Mouse (Mus musculus): ENCODE measurements around the gene Bbs5.

Gene Bbs5

GRCm38 (mm10) chr2:69668414-69668813 is 21.4 kb downstream of the Bbs5 start:
- intact Hi-C loops (cut with DNase I), result no loop called here

- intact Hi-C loops (cut with DNase I), result no loop called here
Measured at GRCm38 (mm10) chr2:69669853-69670252, 22.9 kb downstream of the Bbs5 start, which contains the start of gene Klhl41. TSS of gene Klhl41 (plus strand) at chr2:69670120.

- intact Hi-C loops (cut with DNase I), result no loop called here
Measured at GRCm38 (mm10) chr2:69673723-69674122, 26.8 kb downstream of the Bbs5 start.

DNA sequence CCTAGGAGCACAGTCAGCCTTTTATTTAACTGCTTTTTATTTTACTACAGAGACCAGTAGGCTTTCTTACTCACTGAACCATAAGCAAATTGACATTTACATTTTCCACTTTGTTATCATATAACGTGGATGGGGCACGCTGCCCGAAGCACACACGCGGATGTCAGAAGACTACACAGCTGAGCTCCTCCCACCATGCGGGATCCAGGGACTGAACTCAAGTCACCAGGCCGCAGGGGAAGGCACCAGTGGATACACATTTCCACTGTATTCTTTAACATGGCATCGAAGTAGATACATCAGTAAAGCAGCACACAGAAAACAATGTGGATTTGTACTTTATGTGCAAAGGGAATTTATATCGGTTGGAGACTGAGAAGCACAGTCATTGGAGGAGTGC is 28.3 kb downstream of the Bbs5 start:
- intact Hi-C loops (cut with DNase I), result loop anchor here (5.0 kb wide), 1 partner anchor 38 kb away; no protein-coding TSS in a partner anchor

- intact Hi-C loops (cut with DNase I), result loop anchor here (5.0 kb wide), 1 partner anchor 39 kb away; no protein-coding TSS in a partner anchor
Measured at GRCm38 (mm10) chr2:69676713-69677112, 29.7 kb downstream of the Bbs5 start.

DNA sequence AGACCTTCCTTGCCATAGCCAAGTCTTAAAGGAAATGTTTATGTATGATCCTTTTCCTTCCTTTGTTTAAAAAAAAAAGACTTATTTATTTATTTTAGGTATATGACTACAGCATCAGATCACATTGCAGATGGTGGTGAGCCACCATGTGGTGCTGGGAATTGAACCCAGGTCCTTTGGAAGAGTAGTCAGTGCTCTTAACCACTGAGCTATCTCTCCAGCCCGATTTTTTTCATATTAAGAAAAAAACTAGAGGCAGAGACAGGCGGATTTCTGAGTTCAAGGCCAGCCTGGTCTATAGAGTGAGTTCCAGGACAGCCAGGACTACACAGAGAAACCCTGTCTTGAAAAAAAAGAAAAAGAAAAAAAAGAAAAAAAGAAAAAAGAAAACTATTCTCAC is 30.2 kb downstream of the Bbs5 start:
- intact Hi-C loops (cut with DNase I), result loop anchor here (5.0 kb wide), 1 partner anchor 40 kb away; no protein-coding TSS in a partner anchor

DNA sequence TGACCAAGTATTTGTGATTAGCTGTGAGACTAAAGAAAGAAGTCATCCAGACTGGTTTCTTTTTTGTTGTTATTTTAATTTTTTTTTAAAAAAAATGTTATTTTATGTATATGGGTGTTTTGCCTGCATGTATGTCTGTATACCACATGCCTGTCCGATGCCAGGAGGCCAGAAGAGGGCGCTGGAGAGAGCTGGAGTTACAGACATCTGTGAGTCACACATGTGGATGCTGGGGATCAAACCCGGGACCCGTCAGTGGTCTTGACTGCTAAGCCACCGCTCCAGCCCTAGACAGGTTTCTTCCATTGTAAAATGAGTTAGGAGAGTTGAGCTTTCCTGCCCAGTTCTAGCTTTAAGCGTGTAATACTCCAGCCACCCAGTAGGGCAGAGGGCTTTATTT is 33.0 kb downstream of the Bbs5 start:
- intact Hi-C loops (cut with DNase I), result loop anchor here (5.0 kb wide), 1 partner anchor 43 kb away; no protein-coding TSS in a partner anchor

- intact Hi-C loops (cut with DNase I), result no loop called here
Measured at GRCm38 (mm10) chr2:69681931-69682330, 35.0 kb downstream of the Bbs5 start.

- intact Hi-C loops (cut with DNase I), result no loop called here
Measured at GRCm38 (mm10) chr2:69683036-69683805, 36.2 kb downstream of the Bbs5 start.

- intact Hi-C loops (cut with DNase I), result no loop called here
Measured at GRCm38 (mm10) chr2:69684488-69684887, 37.5 kb downstream of the Bbs5 start.

DNA sequence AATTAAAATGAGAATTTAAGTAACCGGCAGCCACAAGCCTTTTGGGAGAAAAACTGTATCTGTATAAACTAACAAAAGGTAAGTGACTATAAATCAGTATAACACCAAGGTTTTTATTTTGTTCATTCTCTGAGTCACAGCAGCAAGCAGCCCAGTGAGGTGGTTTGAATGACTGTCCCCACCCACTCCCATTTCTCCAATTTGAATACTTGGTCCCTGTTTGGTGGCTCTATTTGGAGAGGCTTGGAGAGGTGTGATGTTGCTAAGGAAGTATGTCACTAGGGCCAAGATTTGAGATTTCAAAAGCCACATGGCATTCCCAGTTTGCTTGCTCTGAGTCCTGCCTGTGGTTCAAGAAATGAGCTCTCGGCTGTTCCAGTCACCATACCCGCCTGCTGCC is 43.2 kb downstream of the Bbs5 start:
- intact Hi-C loops (cut with DNase I), result no loop called here

GRCm38 (mm10) chr2:69690843-69691242 is 43.9 kb downstream of the Bbs5 start:
- intact Hi-C loops (cut with DNase I), result no loop called here

DNA sequence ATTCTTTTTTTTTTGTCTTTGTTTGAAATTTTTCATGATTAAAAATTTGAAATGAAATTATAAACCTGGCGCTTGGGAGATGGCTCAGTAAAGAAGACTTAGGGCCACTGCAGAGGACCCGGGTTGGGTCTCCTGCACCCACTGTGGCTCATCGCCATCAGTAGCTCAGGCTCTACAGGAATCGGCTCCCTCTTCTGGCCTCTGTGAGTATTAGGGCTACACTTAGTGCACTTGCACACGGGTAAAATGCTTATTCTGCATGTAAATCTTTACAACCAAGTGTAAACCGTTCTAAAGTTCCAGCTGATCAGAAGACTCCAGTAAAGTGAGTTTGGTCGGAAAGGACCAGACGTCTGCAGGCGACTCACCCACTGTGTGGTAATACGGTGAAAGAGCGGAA is 46.5 kb downstream of the Bbs5 start:
- intact Hi-C loops (cut with DNase I), result no loop called here

DNA sequence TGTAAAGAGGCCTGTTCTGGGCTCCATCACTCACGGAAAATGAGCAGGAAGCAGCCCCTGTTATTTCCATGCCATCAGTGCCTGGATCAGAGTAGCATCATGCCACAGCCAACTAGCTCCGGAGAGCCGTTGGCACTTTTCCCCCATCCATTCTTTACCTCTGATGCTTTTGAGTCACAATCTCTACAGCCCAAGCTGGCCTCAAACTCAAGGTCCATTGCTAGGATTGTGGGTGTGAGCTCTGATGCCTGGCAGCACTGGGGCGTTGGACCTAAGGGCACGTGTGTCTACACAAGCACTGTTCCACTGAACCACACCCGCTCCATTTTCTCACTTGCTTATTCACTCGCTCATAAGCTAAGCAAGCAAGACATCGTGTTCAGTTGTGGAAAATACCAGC is 53.5 kb downstream of the Bbs5 start:
- intact Hi-C loops (cut with DNase I), result no loop called here

- intact Hi-C loops (cut with DNase I), result no loop called here
Measured at GRCm38 (mm10) chr2:69712171-69712570, 65.2 kb downstream of the Bbs5 start.

DNA sequence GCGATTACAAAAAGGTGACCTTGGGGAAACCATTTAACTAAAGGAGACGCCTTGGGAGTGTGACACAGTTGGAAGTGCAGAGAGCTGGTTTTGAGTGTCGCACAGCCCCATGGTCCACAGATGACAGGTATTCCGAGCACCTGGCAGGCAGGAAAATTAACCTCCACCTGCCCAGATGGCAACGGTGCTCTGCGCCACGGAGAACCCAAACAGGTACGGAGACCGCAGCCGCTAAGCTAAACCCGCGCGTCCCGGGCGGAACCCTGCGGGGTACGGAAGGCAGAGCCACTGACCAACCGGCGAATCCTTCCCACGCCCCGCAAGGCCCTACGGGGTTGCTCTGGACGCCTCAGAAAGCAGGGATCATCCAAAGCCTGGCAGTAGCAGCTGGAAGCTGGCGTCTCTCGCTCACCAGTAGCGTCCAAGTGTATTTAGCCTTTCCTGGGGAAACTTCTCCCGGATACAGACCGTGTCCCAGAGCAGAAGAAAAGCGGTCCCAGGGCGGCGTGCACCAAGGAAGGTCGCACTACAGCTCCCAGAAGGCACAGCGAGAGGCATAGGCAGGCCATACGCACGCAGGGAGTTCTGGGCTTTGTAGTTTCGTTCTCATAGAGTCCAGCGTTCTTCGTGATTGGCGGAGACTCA is 66.1 kb downstream of the Bbs5 start, which contains the start of gene Fastkd1:
Gene Fastkd1, minus strand, starts transcription at position 536 of the 645 bp plus-strand sequence.
- intact Hi-C loops (cut with DNase I), result no loop called here

DNA sequence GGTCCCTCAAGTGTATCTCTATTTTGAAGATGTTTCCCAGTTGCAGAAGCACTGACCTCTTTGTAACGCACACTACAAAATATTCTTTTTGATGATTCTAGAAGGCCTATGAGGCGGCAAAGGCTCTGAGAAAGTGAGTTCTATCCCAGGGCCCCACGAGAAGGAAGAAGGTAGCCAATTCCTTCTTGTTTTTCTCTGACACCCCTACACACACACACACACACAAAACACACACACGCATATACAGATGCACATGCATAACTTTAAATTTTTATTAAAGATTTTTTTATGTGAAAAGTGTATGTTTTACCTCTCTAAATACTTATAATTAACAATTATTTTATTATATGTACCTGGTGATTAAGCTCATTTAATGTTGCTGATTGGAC is 66.6 kb downstream of the Bbs5 start:
- intact Hi-C loops (cut with DNase I), result no loop called here

- intact Hi-C loops (cut with DNase I), result no loop called here
Measured at GRCm38 (mm10) chr2:69714126-69714525, 67.2 kb downstream of the Bbs5 start.

- intact Hi-C loops (cut with DNase I), result no loop called here
Measured at GRCm38 (mm10) chr2:69716483-69716882, 69.5 kb downstream of the Bbs5 start.
